Mouse (Mus musculus): ENCODE results near the gene Fmnl2.

- TF ChIP-seq POLR2A (IDR thresholded peaks at IDR 0.05; ENCODE audit: control insufficient read depth, low read depth, low read length): no peak
- TF ChIP-seq CTCF (IDR thresholded peaks at IDR 0.05; ENCODE audit: control insufficient read depth, insufficient read depth, insufficient replicate concordance, low read depth, low read length): no peak
Measured at GRCm38 (mm10) chr2:53106056-53106455, 248.4 kb downstream of the Fmnl2 start.

Data from testis, adult 2 months (tissue).